Mouse (Mus musculus): ENCODE results near the gene Ube2g2.
"Not testable (repeated sequence)": the region's sequence is repeated elsewhere in the genome, so short reads cannot be mapped to it uniquely, and the experiment has no call there.

The Ube2g2 gene

GRCm38 (mm10) chr10:77636234-77636922 lies 14.3 kb downstream of the Ube2g2 start:
- no peak for DNase-seq (ENCODE audit: low read depth, low spot score)

GRCm38 (mm10) chr10:77638956-77639355 lies 16.9 kb downstream of the Ube2g2 start:
- no peak for DNase-seq (ENCODE audit: low read depth, low spot score)

GRCm38 (mm10) chr10:77643160-77643559 lies 21.1 kb downstream of the Ube2g2 start:
- DNase-seq (ENCODE audit: low read depth, low spot score), result no peak

GRCm38 (mm10) chr10:77645571-77645970 lies 23.5 kb downstream of the Ube2g2 start:
- DNase-seq (ENCODE audit: low read depth, low spot score), result no peak

GRCm38 (mm10) chr10:77647461-77647860 lies 25.4 kb downstream of the Ube2g2 start:
- DNase-seq (ENCODE audit: low read depth, low spot score), result no peak

GRCm38 (mm10) chr10:77647901-77648300 lies 25.8 kb downstream of the Ube2g2 start:
- no peak for DNase-seq (ENCODE audit: low read depth, low spot score)

- no peak for DNase-seq (ENCODE audit: low read depth, low spot score)
Measured at GRCm38 (mm10) chr10:77652046-77652445, 30.0 kb downstream of the Ube2g2 start.

GRCm38 (mm10) chr10:77658286-77658994 lies 36.4 kb downstream of the Ube2g2 start:
- no peak for DNase-seq (ENCODE audit: low read depth, low spot score)

GRCm38 (mm10) chr10:77663949-77664665 lies 42.0 kb downstream of the Ube2g2 start:
- no peak for DNase-seq (ENCODE audit: low read depth, low spot score)

- DNase-seq (ENCODE audit: low read depth, low spot score), result no peak
Measured at GRCm38 (mm10) chr10:77666342-77666741, 44.3 kb downstream of the Ube2g2 start.

GRCm38 (mm10) chr10:77667402-77667801 lies 45.3 kb downstream of the Ube2g2 start:
- no peak for DNase-seq (ENCODE audit: low read depth, low spot score)

GRCm38 (mm10) chr10:77670710-77671109 lies 48.6 kb downstream of the Ube2g2 start:
- no peak for DNase-seq (ENCODE audit: low read depth, low spot score)

- DNase-seq (ENCODE audit: low read depth, low spot score), result no peak
Measured at GRCm38 (mm10) chr10:77671519-77671918, 49.4 kb downstream of the Ube2g2 start.

- DNase-seq (ENCODE audit: low read depth, low spot score), result no peak
Measured at GRCm38 (mm10) chr10:77673765-77674164, 51.7 kb downstream of the Ube2g2 start.

- no peak for DNase-seq (ENCODE audit: low read depth, low spot score)
Measured at GRCm38 (mm10) chr10:77677562-77677961, 55.5 kb downstream of the Ube2g2 start.

GRCm38 (mm10) chr10:77682994-77683393 lies 60.9 kb downstream of the Ube2g2 start:
- DNase-seq (ENCODE audit: low read depth, low spot score), result no peak

GRCm38 (mm10) chr10:77684181-77684580 lies 62.1 kb downstream of the Ube2g2 start:
- no peak for DNase-seq (ENCODE audit: low read depth, low spot score)

- no peak for DNase-seq (ENCODE audit: low read depth, low spot score)
Measured at GRCm38 (mm10) chr10:77685895-77686664, 64.0 kb downstream of the Ube2g2 start, which contains the start of gene Tspear. Gene Tspear (plus strand): TSS chr10:77686569.

GRCm38 (mm10) chr10:77687021-77687420 lies 64.9 kb downstream of the Ube2g2 start:
- no peak for DNase-seq (ENCODE audit: low read depth, low spot score)

- not testable (repeated sequence) for DNase-seq (ENCODE audit: low read depth, low spot score)
Measured at GRCm38 (mm10) chr10:77690356-77690807, 68.3 kb downstream of the Ube2g2 start, which contains the start of gene Gm19402. Gene Gm19402 (minus strand): TSS chr10:77690757.

All from c-Kit-negative CD71-positive TER-119-positive erythroid progenitor cells, embryonic 14.5 days (primary cell).